Mouse (Mus musculus) urinary bladder, postnatal 25 days (tissue): Measurements from ENCODE around the gene Fbxw4.
"Not testable (repeated sequence)": the region's sequence is repeated elsewhere in the genome, so short reads cannot be mapped to it uniquely, and the experiment has no call there.

Experiments used
- DNase-seq: peaks from one replicate; pipeline ENCODE4 v3.0.0; 2022; ENCODE audit warnings: low spot score

Fbxw4 gene

DNA sequence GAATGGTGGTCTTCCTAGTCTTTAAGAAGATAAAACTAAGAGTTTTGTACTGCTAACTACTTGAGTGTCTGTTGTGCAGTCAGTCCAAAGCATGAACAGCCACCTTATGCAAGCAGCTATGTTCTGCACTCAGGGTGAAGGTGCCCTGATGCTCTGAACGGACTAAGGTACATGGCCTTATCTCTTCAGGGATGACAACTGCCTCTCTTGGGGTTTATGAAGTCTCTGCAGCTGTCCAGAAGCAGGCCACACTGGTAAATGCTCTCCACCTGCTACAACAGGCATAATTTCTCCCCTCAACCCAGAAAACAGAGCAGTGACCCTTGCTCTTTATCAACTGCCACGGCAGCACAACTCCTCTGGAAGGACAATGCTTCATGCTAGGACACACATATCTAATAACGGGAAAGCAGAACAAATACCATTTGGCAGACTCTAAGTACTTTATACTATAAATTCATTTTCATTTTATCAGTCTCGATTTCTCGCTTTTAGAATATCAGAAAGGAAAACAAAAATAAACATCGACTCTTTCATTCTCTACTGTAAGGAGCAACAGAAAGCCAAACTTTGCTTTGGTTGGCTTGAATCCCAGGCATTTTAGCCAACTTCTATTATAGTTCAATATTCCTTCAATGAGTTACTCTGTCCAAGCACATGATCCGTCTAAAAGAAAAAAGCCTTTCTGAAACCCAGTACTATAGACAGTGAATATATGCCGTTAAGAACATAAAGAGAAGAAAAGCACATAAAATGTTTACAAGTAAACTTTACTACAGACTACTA is 3.1 kb downstream of the Fbxw4 start:
- no peak for DNase-seq

DNA sequence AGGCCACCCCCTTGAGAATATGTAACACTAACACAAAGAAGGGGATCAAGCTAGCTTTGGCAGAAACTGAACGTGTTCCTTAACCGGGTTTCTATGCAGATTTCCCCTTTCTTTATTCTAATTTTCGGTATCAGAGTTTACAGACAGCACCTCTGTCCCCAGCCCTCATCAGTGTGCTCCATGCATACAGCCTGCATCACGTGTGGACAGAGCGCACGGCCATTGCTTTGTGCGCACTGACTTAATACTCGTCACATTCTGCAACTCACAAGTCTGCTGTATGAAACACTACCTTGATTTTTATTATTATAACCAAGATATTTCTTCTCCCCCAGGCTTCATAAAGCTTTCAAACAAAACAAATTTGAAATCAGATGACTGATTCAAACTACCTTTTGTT is 4.2 kb downstream of the Fbxw4 start:
- DNase-seq = no peak

DNA sequence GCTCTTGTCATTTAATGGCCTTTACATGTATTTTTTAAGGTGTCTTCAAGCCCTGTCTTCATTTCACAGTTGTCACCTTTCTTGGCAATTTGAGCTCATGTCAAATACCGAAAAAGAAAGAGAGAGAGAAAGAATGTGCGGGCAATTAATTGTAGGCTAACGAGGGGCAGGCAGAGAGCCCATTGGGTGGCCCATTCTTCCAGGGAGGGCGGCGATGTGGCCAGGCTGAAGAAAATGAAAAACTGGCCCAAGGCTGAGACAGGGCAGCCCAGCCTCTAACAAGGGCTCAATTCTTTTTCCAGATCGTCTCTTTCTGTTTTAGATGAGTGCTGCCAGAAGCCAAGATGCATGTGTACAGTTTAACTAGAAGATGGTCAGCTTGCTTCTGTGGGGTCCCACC is 6.1 kb downstream of the Fbxw4 start:
- DNase-seq = no peak

DNA sequence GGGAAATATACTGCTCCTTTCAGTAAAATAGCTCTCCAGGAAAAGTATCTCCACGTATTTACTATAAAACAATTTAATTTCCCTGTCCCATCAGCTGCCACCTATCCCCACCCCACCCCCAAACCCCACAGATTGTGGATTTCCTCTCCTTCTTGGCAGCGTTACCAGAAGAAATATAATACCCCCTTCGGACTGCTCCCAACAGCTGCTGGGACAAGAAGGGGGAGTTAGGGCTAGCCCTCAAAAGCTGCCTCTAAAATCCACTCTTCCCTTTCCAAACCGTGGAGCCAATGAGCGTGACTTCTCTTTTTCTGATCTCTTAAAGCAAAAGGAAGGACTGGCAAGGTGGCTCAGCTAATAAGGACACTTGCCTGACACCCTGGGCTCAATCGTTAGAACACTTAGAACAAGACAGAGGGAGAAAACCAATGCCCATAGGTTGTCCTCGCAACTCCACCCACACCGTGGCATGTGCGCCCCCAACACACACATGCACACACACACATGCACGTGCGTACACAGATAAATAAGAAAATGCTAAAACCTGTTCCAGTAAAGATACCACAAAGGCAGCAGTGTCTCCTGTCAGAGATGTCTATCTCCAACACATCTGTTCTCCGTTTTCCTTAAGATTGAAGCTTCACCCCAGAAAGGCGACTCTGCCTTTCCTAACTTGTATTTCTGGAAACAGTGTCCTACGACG is 7.7 kb downstream of the Fbxw4 start:
- DNase-seq = no peak

DNA sequence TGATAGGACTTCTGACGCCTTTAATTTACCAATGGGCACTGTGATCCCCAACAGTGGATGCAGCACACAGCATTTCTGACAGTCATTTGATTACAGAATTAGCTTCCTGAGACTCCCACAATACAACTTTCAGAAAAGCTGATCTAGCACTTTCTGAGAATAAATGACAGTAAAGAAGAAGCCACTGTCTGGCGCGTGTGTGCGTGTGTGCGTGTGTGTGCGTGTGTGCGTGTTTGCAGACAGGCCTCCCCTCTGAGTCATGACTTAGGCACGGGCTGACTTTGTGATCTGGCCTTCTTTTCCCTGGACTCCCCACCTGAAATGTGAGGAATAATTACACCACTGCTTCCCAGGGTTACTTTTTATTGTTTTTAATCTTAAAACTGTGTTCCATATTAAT is 8.6 kb downstream of the Fbxw4 start:
- DNase-seq = no peak

DNA sequence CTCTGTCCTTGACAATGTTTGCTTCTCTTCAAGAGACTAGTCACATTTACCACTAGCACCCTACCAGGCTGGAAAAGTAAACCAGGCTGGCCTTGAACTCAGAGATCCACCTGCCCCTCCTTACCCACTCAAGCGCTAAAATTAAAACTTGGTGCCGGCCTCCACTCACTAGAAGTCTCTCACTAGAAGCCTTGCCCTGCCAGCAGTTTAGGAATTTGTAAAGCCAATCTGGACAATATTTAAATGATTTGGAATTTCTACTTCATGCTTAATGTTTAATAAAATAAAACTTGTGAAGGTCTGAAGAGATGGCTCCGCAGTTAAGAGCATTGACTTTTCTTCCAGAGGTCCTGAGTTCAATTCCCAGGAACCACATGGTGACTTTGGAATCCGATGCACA is 10.3 kb downstream of the Fbxw4 start:
- no peak for DNase-seq

DNA sequence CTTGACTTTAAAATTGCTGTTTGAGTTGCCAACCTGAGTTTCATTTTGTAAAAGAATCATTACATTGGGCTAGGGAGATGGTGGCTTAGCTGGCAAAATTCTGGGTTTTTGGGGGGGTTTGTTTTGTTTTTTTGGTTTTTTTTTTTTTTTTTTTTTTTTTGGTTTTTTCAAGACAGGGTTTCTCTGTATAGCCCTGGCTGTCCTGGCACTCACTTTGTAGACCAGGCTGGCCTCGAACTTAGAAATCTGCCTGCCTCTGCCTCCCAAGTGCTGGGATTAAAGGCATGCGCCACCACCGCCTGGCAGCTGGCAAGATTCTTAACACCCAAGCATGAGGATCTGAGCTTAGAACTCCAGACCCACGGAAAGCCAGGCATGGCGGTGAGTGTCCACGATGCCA is 11.6 kb downstream of the Fbxw4 start:
- not testable (repeated sequence) for DNase-seq

DNA sequence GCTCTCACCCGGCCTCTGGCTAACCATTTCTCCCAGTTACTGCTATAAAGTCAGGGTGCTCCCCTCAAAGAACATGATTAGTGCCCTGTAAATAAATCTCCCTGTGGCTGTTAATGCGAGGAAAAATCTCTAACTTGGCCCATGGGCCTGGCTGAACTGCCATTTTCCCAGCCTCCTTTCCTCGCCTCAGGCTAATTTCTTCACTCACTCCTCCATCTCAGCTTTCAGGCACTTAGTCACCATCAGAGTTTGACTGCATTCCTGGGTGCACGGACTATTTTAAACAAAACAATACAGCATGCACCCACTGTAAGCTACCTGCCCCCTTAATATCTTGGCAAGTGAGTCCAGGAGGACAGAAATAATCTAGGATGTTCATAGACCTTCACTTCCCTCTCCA is 13.2 kb downstream of the Fbxw4 start:
- DNase-seq = no peak

DNA sequence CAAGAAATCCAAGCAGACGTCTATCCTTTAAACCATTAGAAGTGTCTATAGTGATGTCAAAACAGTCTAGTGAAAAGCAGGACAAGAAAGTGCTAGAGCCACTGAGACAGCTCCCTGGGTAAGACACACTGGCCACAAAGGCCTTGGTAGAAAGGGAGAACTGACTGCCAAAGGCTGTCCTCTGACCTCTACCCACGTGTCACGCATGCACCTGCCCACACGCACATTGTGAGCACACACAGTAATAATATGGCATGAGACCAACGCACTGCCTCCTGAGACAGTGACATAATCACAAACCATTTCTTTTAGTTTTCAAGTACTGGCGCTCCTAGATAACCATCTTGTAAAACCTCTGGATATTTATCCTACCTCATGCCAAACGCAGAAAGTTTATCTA is 19.4 kb downstream of the Fbxw4 start:
- no peak for DNase-seq

DNA sequence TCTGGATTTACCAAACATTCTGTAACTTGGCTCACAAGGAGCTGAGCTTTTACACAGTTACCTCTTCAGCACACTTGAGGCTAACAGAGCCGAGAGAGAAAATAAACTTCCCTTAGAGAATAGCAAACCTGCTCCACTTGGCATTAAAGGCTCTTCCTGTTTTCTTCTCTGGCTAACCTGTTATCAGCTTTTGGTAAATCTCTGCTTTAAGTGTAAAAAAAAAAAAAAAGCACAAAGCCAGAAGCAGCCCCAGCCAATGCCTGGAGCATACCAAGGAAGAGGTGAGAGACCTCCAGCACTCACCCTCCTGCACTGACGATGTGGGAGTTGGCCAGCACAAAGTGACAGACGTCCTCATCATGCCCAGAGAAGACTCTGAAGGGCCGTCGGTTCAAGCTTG is 24.2 kb downstream of the Fbxw4 start:
- no peak for DNase-seq

DNA sequence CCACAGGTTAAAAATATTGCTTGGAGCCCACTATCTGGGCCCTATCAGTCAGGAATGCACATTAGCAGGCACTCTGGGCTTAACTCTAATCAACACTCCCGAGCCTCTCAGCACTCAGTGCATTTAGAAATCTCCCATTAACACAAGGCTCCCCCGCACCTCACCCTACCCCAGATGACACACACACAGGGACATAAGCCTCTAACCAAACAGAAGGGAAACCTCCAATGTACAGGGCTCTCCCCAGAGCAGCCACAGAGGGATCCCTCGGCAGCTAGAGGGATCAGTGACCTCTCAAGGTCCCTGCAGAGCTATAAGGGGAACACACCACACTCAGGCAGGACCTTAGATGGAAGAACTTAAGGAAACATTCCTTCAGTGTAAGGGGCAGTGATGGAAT is 28.5 kb downstream of the Fbxw4 start:
- DNase-seq = no peak

DNA sequence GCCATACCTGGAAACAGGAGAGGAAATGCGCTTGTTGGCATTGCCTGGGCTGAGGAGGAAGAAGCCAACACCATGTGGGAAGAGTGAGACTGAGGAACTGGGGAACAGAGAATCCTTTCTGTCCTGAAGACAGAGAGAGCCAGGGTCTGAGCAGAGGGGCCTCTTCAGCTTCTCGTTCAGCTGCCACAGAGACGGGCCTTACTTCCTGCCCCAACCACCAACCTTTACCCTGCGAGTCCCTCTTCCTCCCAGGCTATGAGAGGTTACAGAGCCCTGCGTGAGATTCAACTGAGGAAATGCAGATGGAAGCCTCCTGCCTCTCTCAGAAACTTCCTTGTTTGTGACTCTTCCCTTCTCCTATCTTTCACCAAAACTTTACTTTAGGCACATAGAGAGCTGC is 29.2 kb downstream of the Fbxw4 start:
- DNase-seq = no peak

DNA sequence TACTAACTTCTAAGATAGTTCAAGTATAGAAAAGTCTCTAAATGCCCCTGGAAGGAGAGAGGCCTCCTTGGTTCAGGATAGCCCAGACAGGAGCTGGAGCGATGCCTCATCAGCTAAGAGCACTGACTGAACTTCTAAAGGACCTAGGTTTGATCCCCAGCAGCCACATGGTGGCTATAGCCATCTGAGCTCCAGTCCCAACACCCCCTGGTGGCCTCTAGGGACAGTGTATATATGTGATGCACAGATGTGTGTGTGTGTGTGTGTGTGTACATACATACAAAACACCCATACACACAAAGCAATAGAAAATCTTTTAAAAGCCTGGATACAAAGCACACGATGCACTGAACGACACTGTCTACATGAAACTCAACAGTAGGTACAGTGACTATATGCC is 30.9 kb downstream of the Fbxw4 start:
- DNase-seq = no peak

DNA sequence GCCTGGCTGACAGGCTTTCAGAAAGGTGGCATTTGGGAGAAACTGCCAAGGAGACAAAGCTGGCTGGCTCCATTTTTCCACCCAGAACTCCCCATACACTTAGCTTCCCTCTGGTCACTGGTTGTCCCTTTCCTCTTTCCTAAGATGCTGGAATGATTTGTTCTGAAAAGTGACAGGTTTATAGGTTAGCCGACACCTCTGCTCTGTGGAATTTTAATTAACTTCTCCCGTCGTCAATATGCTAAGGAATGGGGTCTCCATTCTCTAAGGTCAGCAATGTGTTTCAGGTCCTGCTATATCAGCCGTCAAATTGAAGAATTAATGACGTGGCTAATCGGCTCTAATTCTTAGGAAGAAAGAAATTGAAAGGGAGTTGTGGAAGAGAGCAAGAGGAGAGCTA is 31.5 kb downstream of the Fbxw4 start:
- no peak for DNase-seq

DNA sequence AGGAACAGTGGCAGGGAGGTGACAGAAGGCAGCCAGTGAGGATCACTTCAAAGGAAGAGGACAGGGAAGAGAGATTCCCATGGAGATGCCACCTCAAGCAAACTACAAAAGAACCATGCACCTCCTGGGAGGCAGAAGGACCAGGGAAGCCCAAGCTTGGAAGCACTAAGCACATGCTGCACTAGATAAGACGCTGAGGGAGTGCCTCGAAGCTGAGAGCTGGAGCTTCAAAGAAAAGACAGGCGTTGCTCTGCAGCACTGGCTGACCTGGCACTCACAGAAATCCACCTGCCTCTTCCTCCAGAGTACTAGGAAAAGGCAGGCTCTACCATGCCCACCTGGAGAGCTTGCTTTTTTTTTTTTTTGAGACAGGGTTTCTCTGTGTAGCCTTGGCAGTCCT is 33.1 kb downstream of the Fbxw4 start:
- no peak for DNase-seq

DNA sequence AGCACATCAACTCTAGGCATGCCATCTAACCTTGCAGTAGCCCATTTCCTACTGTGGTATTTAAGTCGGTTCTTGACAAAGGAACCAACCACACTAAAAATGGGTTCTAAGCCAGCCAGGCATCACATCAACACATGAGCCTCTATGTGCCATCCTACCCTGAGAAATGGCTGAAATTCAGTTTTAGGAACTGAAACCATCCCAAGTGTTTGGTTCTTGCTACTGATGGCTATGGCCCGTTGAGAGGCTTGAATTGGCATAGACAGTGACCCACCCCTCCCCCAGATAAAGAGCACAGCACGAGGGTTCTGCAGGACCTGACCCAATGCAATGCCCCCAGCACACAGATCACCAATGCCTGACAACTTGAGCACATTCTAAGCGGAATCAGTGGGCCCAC is 36.4 kb downstream of the Fbxw4 start:
- DNase-seq = no peak

DNA sequence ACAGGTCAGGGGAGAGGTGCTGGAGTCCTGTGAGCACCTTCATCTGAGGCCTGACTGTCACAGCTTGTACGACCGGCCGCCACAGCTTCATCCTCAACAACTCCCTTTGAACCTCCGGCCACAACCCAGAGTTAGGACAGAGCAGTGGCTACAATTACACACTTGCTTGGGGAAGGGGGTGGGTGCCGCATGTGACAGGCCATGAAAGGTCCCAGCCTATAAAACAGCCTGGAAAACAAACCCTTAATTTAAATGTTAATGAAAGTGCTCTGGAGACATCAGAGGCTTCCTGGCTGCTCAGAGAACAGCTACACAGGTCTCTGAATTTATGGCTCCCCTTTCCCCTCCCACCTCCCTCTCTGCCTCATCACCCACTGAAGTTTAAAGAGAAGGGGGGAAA is 38.0 kb downstream of the Fbxw4 start:
- no peak for DNase-seq

DNA sequence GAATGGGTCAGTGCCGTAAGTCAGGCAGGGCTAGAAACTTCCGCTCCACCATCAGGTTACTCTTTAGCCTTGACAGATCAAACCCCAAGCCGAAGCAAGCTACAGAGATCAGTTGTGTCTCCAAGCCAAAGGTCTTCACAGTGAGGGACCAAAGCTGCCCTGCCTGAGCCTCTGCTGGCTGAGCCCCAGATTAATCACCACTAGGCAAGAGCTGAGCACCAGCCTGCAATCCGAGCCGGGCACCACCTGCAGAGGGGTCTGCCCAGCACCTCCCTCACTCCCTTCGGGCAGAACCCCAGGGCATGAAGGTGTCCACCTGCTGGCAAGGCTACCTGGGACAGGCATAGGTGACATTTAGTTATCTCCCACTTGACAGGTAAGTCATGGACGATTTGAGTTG is 39.1 kb downstream of the Fbxw4 start:
- no peak for DNase-seq

DNA sequence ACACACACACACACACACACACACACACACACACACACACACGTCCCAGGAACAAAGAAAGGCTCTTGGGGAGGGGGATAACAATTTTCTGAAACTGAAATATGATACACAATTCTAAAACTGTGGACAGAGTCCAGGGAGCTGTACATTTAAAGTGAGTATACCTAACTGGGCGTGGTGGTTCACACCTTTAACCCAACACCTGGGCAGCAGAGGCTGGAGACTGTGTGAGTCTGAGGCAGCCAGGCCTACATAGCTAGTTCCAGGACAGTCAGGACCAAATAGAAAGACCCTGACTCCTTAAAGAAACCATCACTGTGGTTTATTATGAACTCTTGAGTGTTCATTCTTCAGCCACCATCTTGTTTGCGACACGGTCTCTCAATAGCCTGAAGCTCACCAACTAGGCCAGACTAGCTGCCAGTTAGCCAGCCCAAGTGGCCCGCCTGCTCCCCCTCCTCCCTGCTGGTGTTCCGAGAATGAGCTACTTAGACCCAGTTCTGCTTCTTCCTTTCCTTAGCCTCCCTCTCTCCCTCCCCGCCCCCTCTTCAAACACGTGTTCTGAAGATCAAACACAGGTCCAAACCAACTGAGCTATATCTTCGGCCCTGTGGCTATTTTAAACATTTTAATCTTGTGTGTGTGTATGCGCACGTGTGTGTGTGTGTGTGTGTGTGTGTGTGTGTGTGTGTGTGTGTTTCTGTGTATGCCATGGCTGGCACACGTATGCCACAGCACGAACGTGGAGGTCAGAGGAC is 40.2 kb downstream of the Fbxw4 start:
- no peak for DNase-seq

DNA sequence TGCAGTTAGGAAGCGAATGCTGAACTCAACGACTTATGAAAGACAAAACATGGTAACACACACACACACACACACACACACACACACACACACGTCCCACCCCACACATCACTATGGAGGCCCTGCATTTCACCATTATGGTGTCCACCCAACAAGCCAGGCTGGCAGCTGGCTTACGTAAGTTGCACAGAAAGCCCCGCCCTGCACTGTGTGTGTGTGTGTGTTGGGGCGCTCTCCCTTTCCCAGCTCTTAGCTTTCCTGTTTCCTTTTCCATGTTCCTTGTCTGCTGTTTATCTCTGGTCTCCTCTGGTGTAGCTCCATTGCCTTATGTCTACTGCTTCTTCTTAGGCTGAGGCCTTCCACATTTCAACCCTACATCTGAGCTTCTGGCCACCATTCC is 41.9 kb downstream of the Fbxw4 start:
- DNase-seq = no peak

DNA sequence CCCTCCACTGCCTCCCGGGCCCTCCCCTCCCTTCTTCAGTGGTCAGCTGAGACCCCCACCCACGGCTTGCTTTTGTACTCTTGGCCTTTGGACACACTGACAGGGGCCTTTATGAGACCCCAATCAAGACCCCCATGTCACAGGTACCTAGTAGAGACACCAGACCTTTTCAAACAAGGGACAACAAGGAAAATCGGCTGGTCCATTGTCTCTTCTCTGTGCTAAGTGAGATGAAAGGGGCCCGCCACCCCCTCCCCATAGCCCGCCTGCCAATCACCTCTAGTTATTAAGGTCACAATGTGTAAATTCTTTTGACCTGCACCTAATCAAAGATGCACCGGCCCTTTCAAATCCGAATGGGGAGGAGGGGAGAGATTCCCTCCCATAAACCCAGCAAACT is 43.4 kb downstream of the Fbxw4 start:
- no peak for DNase-seq

DNA sequence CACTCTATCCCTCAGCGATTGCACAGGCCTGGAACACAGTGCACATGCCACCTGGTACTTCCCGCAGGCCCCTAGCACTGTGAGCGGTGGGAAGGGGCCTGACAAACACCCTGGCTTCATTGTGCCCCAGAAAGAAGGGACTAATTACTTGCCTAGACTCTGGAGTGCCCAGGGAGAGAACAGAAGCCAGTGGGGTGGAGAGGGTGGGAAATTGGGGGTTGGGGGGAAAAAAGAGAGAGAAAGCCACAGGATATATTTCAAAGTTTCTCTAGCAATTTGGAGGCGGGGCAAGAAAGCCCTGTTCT is 43.9 kb downstream of the Fbxw4 start:
- DNase-seq = no peak

DNA sequence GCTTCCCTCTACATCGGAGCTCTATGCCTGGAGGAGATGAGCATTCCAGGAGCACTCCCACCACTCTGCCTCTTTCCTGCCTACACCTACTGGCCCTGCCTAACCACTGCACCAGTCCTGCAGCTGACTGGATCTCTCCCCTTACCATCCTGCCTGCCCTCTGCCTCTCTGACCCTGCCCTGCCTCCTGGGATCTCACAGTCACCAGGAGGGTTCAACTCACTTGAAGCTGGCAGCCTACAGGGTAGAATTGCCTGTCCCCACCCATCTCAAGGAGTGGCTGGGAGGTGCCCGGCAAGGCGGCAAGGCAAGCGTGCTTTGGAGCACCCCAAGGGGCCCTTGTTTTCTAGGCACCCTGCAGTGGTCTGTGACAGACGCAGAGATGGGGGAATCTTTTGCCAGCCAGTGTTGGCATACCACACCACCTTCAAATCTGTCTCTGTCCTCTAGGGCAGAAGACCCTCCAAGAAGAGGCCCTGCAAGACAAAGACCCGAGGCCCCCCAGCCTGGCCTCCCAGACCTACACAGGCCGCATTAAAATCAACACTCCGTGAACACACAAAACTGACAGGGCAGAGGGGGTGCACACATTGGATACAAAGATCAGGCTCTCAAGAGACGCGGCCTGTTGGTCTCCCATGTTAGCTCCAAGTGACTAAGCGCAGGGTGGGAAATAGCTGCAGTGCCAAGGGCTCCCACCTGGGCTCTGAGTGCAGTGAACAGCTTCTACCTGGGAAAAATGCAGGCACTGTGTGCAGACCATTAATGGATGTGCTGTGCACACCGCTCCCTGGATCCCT is 44.5 kb downstream of the Fbxw4 start:
- DNase-seq = no peak
